Mouse (Mus musculus) ovary, adult 2 months (tissue): ENCODE data around the gene Usp8. TPM values are rescaled to one million over a fixed set of nuclear protein-coding genes. Genes with fewer than 3 reads are reported as not detected.

Experiments used
- polyA plus RNA-seq: library from polyadenylated mRNA; depleted of rRNA; stranded (reverse); fragments of >200 nt; gene quantifications from 2 replicates; pipeline ENCODE4 v1.2.3, GENCODE M21; 2012; rRNA removed

Gene Usp8
- 17.5 and 19.5 TPM in 2 replicates for polyA plus RNA-seq

DNA sequence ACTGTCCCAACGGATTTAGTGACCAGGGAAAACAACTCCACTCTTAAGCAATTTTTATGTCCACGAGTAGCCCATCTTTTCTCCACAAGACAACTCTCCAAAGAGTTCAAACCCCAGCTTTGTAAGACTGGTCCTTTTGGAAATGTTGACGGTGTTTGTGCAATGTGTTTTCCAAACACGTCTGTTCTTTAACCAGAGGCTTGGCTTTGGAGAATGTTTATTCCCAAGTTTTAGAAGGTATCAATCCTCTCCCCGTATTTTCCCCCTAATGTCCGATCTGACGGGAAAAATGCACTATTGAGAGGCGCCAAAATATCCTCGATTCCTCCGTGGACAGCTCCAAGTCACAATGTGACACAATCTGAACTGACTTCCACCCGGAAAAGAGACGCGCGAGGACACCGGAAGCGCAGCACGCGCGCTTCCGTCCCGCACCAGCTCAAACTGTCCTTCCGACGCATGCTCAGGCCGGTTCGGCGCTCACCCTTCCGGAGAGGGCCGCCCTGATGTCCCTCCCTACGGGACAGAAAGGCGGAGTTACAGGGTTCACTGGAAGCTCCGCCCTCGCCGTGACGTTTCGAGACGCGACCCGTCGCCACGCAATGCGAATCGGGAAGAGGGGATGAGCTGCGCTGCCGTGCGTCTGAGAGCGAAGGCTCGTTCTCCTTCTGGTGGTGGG is at the start of gene Usp8:
TSS of gene Usp8 (plus strand) at position 570 of the 679 bp plus-strand sequence.

DNA sequence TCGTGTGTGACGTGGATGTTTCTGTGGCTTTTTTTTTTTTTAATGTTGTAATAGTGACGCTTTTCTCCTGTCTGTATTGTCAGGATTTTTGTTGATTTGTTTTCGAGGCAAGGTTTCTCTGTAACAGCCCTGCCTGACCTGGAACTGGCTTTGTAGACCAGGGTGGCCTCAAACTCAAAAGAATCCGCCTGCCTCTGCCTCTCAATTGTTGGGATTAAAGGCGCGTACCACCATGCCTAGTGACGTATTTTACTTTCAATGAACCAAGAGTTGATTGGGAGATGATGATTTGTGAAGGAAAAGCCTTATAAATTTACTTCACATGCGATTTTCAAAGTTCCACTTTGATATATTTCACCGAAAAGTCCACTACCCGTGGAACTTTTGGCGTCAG is 31.0 kb upstream of the Usp8 start, which contains the start of gene Gabpb1:
TSS of gene Gabpb1 (minus strand) at position 216 of the 394 bp plus-strand sequence.

DNA sequence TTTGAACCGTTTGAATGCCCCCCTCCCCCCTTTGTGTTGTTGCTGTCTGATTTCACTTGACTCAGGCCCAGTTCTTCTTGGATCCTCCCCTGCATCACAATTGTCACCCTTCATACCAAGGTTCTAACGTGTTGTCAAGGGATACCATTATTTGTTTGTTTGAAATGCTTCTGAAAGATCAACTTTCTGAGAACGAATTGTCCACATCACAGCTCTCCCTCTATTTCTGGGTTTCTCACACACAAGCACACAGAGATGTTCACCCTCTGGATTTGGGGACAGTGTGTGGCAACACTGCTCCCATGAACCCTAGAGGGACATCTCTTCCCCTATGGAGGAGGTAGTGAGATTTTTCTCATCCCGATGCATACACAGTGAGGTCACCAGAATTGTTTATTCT is 76.2 kb downstream of the Usp8 start, which contains the start of gene Usp50:
TSS of gene Usp50 (minus strand) at position 101 of the 400 bp plus-strand sequence.

Other genes starting within 250 kb of the Usp8 start
- 0.21 and 0.24 TPM in 2 replicates for gene Atp8b4, start 206.7 kb upstream of the Usp8 start, polyA plus RNA-seq
- gene Slc27a2, start 154.9 kb upstream of the Usp8 start, polyA plus RNA-seq, result 5.1 and 7.7 TPM in 2 replicates
- gene Hdc, start 88.0 kb upstream of the Usp8 start, polyA plus RNA-seq, result 121 and 148 TPM in 2 replicates
- 9.0 and 10.3 TPM in 2 replicates for gene Gabpb1, start 31.0 kb upstream of the Usp8 start, polyA plus RNA-seq
- 1.6 and 1.9 TPM in 2 replicates for gene Usp50, start 76.1 kb downstream of the Usp8 start, polyA plus RNA-seq
- 2.4 and 2.6 TPM in 2 replicates for gene Trpm7, start 168.9 kb downstream of the Usp8 start, polyA plus RNA-seq
- gene Sppl2a, start 225.9 kb downstream of the Usp8 start, polyA plus RNA-seq, result 9.0 and 9.7 TPM in 2 replicates